Mouse (Mus musculus) spleen, postnatal 4 days (tissue): ENCODE results near the gene Hspg2.

Source experiments
- DNase-seq, 2 experiments: peaks; one replicate each; pipeline ENCODE4 v3.0.0; 2022; ENCODE audit warnings: low spot score in 2 of 2

The Hspg2 gene

DNA sequence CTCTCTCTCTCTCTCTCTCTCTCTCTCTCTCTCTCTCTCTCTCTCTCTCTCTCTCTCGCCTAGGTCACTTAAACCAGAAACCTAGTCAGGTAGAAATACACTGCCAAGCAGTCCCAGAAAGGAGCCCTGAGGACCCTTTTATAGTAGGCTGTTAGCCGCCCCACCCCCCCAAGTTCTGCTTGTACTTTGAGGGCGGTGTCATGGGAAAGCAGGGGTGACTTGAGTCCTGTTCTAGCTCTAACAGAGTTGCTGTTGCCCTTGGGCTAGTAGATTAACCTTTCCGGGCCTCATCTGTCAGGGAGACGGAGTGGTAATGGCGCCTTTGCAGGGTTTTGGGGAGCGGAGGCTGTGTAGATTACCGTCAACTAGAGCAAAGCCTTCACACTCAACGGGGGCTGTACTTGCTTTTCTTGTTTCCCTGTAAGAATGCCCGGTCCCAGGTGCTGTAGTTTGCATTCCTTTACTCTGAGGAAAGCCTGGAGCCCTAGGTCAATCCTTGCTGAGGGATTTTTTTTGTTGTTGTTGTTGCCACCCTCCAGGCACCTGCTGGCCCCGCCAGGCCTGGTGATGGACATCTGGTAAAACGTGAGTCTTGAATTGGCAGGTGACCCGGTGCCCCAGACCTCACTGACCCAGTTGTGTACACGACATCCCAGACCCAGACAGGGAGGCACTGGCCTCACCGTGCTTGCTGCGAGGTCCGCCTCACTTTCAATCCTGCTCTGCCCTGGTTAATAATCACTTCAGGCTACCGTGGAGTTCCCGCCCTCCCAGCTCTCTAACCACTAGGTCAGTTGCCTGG is 11.8 kb downstream of the Hspg2 start:
- DNase-seq: no peak

DNA sequence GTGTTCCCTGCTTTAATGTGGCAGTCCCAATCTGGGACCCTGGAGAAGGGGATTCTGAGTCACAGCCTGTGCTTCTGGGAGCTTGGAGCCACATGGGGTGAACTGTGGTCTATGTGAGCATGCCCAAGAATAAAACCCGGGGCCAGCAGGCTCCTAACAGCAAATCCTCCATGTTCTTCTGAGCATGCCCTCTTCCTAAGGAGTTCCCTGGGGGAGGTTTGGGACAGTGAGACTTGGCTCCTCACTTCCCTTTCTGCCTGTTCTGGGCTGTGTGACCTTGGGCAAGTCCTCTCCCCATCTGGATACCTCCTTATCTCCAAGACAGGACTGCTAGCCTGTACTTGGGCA is 12.4 kb downstream of the Hspg2 start:
- no peak for DNase-seq

DNA sequence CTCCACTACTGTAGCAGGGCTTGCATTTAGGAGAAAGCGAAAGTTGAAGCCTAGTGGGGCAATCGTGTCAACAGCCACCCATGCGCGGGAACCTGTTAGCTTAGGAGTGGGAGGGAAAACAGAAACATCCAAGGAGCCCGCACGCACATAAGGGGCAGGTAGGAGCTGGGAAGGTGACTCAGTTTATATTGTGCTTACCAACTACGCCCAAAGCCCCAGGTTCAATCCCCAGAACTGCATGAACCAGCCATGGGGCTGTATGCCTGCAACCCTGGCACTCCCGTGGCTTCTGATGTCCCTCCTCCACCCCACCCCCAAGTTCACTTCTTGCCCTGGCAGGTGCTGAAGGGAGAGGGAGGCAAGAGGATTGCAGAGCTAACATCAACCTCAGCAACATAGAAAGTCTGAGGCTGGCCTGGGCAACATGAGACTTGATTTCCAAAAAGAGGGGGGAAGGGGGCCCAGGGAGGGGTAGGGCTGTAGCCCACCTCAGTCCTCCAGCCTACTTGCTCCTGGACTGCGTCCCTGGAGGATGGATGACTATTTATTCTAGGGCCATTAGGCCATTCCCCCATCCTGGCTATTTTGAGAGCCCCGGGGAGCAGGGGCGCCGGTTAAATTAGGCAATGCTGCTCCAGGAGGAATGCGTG is 12.9 kb downstream of the Hspg2 start:
- DNase-seq: no peak

DNA sequence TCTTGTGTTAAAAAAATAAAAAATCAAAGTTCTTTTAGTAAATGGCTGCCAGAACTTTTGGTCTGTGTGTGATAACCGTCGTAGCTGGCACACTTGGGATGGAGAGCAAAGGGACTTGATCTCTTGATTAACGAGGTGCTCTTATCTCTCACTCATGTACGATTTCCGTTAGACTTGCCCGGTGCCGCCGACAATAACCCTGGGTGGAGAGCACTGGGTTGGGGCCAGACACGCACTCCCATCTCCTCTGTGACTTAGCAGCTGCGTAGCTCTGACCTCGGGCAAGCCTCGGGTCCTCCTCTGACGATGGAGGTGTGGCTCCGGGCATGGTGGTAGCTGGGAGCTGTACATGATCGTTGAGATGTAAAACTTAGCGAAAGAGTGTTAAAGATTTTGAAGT is 15.3 kb downstream of the Hspg2 start:
- DNase-seq: no peak

DNA sequence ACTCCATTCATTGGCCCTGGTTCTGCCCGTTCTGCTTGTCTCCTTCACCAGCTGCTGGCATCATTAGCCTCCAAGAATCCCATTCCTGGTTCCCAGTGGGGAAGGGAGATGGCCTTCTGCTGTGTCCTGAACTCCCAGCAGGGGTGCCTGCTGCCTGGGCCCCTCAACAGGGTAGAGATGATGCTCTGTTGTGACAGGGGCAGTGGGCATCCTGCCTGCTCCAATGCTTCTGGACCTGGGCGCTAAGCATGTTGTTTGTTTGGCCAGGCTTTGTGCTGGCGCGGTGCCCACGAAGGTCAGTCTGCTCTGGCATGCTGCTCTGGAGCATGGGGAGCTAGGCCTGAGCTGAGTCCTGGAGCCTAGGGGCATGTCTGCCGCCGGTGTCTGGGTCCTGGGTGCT is 16.0 kb downstream of the Hspg2 start:
- no peak for DNase-seq

DNA sequence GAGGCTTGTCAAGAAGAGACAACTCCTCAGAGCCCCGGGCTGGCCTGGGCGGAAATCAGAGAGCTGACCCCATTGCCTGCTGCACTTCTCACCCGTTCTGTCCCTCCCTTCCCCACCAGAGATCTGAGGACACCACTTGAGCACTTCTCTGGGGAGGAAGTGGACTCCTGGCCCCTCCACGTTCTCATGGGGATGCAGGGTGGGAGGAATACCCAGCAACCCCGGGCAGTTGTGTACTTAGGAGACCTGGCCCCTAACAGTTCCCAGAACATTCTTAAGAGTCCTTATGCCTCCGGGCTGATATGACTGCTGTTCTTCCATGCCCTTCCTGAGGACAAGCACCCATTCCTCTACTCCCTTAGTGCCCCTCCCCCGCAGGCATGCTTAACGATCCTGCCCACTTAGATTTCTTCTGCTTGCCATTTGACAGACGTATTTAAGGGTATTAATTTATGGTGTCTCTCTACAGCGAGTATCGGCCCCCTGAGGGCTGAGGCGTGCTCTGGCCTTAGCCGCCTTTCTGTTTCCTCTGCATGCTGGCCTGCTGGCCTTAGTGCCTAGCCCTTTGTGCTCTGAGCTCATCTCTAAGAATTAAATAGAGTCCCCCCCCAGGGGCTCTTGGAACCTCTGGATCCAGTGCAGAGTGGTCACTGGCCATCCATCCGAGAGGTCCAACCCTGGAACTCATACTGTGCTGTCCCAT is 16.8 kb downstream of the Hspg2 start:
- no peak for DNase-seq

DNA sequence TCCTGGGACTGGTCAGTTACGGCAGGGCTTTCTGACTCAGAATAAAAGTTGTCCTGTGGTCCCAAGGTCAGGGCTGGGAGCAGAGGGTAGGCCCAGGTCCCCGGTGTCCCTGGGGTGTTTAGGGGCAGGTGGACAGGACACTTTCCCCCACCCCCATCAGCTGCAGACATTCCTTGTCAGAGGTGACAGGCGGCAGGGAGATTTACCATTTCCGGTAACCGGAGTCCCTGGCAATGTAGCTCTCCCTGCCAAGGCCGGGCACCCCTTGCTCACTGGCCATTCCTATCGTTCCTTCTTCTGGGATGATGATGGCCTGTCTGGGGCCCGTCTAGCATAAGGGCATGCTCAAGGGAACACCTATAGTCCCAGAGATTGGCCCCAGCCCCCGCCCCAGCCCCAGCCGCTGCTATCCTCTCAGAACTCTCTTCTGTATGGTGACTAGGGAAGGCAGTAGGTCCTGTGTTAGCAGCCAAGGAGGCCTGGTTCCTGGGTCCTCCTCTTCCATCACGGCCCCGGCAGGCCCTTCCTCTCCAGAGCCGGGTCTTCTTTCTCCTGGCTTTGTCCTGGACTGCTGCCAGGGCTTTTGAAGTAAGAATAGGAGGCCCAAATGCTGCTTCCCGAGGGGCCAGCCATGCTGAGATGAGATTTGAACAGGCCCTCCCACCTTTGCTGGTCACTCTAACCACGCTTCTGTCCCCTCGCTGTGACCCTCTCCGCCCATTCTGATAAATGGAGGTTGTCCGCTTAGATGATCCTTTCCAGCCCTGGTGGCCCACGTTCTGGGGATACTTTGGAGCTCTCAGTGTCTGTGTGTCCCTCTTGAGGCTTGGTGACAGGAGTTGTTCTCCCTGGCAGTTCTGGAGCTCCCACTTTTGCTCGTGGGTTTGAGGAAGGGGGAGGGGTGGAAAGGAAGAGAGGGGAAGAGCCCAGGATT is 17.8 kb downstream of the Hspg2 start:
- no peak for DNase-seq

DNA sequence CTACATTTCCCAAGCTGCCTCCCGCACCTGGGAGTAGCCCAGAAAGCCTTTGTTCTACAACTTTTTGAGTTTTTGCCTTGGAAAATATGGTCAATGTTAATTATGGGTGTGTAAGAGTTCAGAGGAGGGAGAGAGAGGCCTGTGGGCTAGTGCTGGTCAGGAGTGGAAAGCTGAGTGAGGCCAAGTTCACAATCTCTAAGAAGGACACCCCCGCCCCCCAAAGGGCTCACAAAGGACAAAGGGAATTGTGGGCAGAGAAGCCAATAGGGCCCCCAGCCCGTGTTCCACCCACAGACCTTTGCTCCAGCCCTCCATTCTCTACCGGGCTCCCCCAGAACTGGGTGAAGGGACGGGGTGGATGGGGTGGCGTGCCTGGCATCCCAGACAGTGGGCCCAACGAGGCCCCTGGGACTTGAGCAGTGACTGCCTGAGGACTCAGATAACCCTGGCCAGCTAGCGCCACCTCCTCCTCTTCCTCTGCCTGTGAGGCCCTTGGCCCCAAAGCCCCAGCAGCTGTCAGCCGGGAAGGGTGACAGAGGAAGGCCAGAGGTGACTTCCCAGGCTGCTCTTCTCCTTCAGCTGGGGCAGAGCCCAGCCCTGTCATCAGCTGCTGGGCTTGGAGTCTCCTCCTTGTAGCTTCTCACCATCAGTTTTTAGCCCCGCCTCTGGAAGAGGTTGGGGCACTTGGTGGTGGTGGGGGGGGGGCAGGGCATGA is 18.9 kb downstream of the Hspg2 start:
- DNase-seq: no peak

DNA sequence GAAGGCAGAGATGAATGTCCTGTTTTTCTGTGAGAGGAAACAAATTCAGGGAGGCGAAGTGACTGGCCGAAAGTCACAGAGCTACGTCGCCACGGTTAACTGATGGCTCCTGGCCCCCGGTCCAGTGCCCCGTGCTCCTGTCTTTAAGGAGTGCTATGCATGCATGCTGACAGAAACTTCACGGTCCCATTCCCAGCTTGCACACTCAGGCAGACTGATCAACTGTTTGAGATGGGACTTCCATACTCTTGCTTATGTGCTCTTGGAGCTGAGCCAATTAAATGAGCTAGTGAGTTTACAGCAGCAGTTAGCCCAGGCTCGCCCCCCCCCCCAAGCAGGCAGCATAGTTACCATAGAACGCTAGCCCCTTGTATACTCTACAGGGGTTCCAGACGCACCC is 19.5 kb downstream of the Hspg2 start:
- DNase-seq: no peak

DNA sequence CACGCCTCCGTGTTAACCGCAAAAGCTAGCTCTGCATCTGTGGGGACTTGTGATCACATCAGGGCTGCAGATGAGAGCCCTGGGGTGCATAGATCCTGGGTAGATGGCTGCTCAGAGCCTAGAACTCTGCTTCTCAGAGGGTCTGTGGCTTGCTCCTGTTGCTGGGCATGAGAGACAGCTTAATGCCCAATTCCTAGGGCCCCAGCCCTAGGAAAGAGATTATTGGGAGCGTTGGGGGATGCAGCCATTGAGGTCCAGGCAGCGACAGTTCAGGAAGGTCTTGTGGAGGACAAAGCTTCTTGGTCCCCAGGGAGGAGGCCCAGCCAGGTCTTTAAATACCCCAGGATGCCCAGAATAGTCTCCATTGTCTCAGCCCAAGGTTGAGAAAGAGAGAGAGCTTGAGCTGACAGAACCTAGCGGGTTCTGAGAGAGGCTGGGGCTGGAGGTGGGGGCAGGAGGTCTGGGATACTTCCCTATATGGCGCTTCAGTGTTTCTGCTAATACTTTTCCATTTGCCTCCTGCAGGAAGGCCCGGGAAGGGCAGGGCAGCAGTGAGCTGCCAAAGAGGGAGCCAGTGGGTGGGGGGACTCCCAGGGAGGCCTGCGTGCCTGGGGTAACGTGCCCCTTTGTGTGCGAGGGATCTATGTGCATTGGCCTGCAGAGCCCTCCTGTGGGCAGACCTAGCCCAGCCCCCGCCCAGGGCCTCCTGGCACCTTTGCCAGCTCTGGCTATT is 20.2 kb downstream of the Hspg2 start:
- DNase-seq: no peak

DNA sequence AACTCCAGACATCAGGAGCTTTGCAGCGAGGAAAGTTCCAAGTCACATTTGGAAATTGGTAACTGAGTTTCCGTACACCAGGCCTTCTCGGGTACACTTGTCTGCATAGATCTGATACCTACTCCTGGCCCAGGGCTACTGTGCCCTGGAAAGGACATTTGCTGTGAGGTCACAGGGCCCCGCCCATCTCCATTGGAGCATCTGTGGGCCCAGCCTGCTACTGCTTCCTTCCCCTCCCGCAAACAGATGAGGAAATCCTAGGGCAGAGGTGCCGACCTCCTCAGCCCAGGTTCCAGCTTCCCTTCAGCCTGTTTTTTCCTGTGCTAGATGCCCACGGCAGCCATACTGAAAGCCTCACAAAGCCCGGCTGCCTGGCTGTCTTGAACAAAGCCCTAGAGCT is 21.4 kb downstream of the Hspg2 start:
- DNase-seq: no peak

DNA sequence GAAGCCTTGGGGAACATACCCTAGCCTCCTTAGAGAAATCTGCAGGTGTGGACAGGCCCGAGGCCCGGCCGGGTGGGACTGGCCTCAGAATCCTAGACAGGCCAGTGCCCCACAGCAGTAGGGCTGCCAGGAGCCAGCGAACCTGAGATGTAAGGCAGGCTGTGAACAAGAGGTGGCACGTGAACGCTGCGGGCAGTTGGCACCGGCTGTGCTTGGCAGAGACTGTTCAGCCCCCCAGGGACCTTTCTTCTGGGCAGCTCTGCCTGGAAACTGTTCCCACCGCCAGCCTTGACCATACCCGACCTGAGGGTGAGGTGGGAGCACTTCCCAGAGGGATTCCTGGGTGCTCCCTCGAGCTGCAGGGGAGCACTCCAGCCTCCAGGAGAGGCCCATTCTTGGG is 24.0 kb downstream of the Hspg2 start:
- DNase-seq: no peak

DNA sequence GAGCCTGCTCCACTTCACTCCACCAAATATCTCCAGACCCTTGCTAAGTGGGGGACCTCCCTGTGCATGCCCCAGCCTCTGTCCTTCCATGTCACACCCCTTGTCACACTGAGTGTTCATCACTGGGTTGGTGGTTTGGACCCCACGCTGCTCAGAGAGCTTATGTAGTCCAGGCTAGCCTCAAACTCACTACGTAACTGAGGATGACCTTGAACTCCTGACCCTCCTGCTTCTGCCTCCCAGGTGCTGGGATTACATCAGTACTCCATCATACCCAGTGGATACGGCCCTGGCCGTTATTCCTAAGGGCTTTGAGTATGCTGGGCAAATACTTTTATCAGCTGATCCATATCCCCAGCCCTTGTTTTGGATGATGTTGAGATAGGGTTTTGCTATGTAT is 24.6 kb downstream of the Hspg2 start:
- no peak for DNase-seq

DNA sequence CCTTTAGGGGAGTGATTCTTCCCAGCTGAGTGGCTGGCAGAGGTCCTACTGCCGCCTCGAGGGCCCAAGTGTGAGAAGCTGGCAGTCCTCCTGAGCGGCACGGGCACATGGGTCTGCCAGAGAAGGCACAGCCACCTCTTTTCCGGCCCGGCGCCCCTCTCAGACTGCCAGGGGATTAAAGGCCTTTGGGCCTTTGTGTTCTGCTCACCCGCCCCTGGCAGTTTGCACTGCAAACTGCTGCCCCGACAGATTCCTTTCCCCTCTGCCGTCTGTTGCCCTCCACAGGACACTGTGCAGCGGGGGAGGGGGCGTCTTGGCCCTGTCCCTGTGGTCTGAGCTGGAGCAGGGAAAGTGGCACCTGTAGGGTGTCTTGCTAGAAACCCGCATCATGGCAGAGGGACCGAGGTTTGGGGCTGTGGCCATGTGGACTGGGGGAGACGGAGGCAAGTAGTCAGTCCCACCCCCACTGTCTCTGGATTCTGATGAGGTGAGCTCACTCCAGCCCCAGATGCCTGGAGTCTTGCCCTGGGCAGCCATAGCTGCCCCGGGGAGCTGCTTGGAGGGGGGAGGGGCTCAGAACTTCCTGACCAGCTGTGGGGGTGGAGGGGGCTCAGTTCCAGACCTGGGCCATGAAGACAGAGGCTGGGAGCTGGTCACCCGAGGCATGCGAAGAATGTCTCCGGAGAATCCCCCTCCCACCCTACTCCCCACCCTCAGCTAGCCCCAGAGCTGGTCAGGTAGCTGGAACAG is 26.4 kb downstream of the Hspg2 start:
- DNase-seq: no peak

DNA sequence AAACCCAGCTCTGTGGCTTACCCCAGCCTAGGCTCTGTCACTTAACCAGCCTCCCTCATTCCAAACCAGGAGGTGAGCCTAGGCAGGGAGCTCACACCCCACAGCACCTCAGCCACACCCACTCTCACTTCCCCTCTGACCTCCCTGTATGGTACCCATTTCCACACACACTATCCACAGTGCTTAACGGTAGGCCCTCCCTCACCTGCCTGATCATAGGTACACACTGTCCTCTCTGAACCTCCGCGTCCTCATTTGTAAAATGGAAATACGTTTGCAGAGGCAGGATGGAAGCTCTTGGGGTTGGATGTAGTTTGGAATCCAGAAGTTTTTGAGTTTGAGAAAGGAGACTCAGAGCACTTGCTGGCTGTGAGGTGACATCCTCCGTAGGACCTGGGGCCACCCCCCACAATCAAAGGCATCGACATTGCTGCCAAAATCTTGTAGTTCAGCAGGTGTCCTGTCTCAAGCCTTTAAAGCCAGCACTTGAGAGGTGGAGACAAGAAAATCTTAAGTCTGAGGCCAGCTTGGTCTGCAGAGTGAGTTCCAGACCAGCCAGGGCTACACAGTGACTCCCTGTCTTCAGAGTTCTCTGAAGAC is 27.0 kb downstream of the Hspg2 start:
- DNase-seq: peak in 1 of 2 experiments; percentile 40

DNA sequence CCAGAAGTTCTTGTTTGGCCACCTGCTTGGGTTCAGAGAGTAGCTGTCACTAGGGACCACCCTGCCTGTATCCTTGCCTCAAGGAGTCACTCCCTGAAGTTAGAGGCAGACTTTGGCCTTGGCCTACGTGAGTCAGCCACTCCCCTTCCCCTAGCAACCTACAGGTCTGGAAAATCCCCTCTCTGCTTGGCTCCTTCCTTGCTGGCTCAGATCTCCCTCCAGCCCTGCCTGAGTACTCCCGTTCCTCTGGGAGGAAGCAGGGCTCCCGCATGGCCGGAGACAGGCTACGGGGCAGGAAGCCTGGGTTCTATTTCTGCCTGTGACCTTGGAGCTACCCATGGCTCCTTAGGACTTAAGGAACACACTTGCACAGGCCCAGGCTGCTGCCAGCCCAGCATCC is 28.8 kb downstream of the Hspg2 start:
- no peak for DNase-seq

DNA sequence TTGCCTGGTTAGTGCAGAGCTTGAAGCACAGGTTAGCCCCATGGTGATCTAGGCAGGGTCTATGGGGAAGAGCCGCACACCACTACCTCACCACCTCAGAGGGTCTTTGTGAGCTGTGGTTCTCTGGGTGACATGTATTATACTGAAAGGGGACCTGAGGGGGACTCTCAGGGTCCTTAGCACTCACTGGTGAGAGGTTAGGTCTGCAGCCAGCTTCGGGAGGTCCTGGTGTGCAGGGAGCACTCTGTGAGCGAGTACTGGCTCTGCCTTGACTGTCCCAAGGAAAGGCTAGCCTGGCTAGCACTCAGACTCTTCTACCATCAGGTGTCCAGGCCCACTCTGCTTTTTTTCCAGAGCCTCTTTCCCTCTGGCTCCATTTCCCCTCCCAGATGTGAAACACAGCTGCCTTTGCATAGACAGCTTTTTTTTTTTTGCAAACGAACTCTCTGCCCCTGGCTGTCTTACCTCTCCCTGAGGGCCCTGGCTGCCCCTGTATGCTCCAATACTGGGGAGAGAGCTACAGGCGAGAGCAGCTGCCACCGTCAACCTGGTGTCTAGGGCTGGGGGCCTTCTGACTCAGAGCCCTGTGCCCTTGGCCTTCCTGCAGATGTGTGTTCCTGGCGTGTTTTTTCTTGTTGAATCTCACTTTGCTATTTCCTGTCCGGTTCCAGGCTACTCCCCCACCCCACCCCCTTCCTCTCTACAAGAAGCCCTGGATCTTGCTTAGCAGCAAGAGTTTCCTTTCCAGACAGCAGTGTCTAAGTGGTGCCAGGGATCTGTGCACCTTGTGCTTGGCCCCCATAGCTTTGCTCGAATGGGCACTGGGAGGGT is 29.5 kb downstream of the Hspg2 start:
- no peak for DNase-seq

DNA sequence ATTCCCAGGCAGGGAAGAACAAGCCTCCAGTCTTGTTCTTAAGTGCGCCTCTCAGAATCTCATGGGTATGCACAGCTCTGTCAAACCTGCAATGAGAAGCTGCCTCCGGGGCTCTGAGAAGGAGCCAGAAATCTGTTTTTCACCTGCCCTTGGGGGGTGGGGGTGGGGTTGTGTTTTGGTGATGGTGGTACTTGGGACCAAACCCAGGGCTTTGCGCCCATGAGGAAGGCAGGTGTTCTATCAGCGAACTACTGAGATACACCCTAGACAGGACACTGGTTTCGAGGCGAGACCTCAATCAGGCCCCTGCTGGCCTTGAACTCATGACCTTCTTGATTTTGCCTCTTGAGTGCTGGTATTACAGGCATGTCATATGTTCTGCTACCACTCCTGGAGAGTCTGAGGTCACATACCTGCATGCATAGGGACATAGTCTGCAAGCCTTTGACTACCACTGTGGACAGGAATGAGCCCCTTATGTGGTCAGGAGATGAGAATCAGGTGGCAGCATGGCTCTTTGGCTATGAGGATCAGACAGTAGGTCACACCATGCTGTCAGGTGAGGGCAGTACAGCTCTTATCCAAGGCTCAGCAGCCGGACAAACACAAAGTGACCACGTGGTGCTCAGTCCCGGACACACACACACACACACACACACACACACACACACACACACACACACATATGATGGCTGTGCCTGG is 30.5 kb downstream of the Hspg2 start:
- DNase-seq: no peak
